Mouse (Mus musculus) erythroid progenitor cell, adult 5-6 weeks (primary cell): ENCODE results near the gene Gnpat. TPM values are rescaled to one million over a fixed set of nuclear protein-coding genes. Genes with fewer than 3 reads are reported as not detected.

Experiments used
- ATAC-seq: replicated peaks from 2 replicates; pipeline ENCODE4 v1.8.0; 2016; ENCODE audit warnings: moderate number of reproducible peaks, mild to moderate bottlenecking, moderate TSS enrichment, inconsistent platforms; ENCODE audit not compliant: poor library complexity, low FRiP score, severe bottlenecking
- total RNA-seq, 2 experiments: library from RNA; stranded (forward) in 1 of 2; stranded (reverse) in 1 of 2; fragments of 150-400 nt in 1 of 2; fragments of 186-747, 209-891 nt in 1 of 2; gene quantifications; 2 replicates each; pipeline versions ENCODE4 v1.2.3 to v1.2.4; 2015 to 2017; ENCODE audit warnings: low replicate concordance in 2 of 2

Gene Gnpat
- 35.2 and 40.4 TPM in 2 replicates for total RNA-seq (2015; ENCODE audit: low replicate concordance)
- 22.5 and 31.8 TPM in 2 replicates for total RNA-seq (2017; ENCODE audit: low replicate concordance)

DNA sequence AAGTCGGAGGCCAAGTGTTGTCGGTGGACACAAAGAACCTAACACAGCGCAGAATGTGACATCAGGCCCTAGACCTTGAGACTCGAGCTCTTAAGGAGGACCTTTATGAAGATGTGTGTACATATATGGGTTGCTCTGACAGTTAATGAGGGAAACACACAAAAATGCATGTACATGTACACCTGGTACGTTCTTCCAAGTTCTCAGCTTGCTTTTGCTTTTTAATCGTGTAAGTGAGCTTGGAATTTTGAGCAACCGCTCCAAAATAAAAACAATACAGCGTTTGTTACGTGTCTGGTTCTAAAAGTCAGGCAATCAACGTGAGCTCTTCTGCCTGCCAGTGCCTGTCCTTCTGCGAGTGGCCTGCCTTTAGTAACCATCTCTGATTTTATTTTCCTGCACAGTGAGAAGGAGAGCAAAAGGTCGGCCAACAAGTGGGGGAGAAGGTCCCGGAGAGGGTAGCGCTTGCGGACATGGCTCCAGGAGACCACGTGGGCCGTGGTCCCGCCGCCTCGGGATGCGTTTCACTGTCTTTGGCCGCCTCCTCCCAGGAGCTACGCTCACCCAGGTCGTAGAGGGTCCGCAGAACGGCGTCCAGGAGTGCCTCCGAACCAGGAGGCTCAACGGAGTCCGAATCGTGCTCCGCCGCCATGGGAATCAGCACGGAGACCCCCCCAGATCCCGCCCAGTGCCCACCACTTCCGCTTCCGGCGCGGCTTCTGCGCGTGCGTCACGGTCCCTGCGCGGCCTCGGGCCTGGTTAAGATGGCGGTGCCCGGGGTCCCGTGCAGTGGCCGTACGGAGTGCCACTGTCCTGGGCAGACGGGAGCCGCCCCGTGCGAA lies at the start of gene Gnpat, which contains the start of gene 2810004N23Rik:
Gene Gnpat (plus strand): TSS at position 713 of the 842 bp plus-strand sequence.
Gene 2810004N23Rik (minus strand): TSS at position 800 of the 842 bp plus-strand sequence.
- ATAC-seq: peak; percentile 92

DNA sequence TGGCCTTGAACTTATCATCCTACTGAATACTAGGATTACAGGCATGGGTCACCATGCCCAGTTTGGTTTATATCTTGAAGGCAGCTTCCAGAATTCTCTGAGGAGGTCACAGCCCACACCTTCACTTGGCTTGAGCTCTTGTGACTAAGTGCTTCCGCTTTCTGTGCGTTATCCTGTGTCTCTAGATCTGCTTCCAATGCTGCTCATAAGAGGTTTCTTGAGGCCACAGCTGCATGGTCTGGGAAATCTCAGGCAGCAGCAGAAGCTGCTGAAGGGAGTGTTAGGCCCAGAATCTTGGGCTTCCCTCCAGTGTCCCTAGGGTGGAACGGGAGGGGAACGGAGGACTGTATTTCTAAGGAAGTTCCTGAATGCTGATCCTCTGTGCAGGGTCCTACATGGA lies 49.5 kb upstream of the Gnpat start:
- no peak for ATAC-seq

DNA sequence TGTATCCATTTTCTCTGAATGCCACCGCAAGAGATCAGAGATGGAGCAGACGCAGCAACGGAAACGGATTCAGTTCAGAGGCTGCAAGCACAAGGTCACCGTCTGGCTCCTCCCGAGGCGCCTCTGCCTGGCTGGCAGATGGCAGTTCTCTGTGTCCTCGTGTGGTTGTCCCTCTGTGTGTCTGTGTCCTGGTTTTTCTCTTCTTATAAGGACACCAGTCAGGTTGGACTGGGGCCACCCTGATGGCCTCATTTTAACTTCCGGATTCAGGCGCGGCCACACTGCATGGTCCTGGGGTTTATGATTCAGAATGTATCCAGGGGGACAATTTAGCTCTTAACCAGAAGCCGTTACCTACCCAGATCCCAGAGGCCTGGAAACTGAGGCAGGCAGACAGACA lies 47.0 kb upstream of the Gnpat start:
- no peak for ATAC-seq

DNA sequence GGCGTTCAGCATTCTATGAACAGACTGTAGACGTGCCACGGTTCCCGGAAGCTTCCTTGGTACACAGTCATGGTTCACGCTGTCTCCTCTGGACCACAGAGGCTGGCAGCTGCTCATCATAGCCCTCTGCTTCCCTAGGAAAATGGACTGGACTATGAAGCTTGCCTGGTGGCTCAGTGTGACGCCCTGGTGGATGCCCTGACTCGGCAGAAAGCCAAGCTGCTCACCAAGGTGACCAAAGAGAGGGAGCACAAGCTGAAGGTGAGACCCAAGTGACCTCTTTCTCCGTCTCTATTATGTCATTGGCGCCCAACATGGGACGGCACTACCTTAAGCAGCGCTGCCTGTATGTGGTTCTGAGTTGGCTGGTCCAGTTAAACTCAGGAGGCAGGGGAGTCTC lies 46.0 kb upstream of the Gnpat start:
- ATAC-seq: no peak

DNA sequence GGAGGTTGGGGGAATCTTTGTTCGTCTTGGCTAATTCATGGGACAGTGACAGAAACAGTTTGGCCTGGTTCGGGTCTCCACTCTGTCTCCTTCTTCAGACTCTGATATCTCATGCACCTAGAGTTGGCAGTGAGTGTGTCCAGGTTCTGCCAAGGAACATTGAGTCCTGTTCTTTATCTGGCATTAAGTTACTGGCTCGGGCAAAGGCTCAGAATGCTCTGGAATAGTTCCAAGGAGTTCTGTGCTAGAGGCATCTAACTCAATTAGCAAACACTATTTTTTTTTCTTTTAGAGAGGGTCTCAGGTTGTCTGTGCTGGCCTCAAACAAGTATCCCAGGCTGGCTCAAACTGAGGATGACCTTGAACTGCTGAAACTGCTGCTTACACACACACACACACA lies 45.5 kb upstream of the Gnpat start:
- no peak for ATAC-seq

DNA sequence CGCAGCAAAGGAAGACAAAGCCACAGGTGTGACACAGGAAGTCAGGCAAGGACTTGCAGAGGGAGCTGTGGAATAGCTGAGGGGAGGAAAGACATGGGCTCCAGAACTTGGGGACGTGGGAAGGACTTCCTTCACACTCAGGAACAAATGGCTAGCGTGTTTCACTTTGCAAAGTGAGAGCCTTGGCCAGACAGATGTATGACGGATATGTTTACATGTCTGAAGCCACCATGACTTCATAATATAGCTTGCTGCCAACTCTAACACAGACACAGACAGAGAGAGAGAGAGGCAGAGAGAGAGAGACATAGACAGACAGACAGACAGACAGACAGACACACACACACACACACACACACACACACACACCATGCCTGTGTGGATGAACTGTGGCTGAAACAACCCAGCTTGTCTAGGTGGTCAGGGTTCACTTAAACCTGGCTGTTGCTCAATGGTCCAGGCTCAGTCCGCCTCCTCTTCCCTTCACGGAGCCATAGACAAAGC lies 43.2 kb upstream of the Gnpat start:
- ATAC-seq: no peak

DNA sequence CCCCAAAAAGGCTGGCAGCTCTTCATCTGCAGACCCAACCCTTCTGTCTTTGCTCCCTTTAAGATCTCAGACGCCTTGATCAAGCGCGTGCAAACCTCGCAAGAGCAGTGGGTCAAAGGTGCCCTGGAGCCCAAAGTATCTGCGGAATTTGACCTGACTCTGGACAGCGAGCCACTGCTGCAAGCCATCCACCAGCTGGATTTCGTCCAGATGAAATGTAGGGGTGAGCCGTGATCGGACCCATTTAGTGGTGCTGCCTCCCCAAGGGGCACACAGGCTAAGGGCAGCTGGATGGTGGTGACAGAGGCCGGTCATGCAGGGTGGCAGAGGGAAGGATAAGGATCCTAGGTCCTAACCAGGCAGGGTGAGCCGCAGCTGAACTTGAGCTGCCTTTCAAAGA lies 42.7 kb upstream of the Gnpat start:
- ATAC-seq: no peak

DNA sequence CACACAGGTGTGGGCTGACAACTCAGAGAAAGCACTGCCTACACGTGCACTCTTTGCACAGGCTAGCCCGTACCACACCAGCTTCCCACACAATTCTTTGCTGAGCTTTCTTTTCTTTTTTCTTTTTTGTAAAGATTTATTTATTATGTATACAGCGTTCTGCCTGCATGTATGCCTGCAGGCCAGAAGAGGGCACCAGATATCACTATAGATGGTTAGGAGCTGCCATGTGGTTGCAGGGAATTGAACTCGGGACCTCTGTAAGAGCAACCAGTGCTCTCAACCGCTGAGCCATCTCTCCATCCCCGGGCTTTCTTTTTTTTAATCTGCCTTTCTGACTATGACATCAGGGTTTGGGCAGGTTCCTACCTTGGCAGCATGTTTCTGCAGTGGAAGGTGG lies 39.3 kb upstream of the Gnpat start:
- no peak for ATAC-seq

DNA sequence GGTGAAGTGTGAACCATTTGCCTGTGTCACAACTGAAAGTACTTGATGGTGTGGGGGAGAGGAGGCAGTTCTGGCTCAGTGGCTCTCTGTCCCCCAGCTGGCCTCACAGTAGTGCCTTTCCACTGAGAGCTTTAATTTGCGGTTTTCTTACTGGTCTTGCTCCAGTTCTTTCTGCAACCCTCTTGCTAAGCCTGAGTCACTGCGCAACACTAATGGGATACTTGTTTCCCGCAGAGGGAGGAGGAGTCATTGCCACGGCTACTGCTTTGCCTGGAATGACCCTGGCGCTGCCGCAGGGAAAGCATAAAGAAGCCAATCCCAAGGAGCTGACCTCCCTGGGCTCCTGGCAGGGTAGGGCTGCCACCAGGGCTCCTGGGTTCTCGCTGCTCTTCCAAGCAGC lies 36.2 kb upstream of the Gnpat start:
- no peak for ATAC-seq

DNA sequence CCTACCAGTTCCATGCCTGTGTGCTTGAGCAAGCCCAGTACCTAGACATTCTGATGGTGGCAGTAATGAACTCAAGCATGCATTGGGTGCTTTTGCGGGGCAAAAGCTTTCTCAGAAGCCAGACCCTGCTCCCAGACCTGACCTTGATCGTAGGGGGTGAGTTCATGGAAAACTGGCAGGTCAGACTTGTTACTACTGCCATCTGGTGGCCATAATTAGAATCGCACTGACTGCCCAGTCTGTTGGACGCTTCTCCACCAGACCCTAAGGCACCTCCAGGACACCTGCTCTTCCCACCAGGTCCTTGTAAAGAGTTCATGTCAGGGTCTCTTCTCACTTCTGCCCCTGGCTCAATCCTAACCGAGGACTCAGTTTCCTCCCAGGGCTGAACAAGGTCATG lies 35.4 kb upstream of the Gnpat start:
- peak; percentile 43; the same call in 1 of the 2 replicates for ATAC-seq

DNA sequence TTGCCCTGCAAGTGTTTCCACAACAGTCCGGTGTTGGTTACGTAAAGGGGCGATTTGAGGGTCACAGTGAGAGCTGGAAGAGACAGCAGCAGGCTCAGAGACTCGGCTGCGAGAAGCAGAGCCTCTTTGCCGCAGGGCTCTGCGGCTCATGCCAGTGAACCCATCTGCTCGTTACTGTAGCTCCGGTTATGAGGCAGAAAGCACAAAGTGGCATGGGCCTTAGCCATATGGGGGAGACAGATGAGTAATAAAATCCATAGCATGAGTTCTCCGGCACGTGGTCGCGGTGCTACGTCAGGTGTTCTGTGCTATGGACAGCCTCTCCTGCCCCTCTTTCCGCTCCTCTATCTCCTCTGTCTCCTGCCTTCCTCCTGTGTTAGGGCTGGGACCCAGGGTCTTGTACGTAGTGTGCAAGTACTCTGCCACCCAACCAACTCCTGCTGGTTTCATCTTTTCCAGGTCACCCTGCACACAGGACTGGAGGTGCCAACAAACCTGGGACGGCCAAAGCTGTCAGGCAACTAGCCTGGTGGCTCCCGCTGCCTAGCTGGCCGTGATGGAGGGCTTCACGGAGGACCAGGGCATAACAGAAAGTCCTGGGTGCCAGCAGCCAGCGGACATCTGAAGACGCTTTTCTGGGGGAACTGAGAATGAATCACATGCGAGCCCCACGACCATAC lies 34.1 kb upstream of the Gnpat start:
- no peak for ATAC-seq

DNA sequence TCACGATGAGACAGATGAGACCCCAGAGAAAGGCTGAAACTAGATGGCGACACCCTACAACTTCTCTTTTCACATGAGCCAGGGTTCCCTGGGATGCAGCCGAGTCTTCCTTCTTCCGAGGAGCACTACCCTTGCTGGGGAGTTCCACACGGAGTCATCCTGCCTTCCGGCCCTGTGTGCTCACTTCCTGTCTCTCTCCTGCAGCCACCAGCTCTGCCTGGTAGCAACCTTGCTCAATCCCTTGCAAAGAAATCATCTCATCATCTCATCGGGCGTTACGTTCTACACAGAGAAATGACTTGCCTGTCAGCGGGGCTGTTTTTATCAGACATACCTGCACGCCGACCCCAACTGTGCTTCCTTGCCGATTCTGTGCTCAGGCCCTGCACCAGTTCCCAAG lies 32.8 kb upstream of the Gnpat start:
- ATAC-seq: no peak

DNA sequence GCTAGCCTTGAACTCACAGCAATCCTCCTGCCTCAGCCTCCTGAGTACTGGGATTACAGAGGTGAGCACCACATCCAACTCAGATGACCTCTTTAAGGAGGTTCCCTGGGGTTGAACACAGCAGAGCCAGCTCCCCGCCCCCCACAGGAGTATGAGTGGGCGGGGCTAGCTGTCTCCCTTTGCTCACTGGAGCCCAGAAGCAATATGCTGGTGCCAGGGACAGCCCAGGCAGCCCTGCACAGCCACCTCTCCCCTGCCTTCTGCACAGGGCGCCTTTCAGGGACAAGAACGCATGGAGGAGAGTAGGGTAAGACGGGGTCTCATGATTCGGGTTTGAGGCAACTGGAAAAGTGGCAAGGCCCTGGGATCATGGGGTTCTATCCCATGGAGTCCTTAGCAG lies 31.3 kb upstream of the Gnpat start:
- ATAC-seq: no peak

DNA sequence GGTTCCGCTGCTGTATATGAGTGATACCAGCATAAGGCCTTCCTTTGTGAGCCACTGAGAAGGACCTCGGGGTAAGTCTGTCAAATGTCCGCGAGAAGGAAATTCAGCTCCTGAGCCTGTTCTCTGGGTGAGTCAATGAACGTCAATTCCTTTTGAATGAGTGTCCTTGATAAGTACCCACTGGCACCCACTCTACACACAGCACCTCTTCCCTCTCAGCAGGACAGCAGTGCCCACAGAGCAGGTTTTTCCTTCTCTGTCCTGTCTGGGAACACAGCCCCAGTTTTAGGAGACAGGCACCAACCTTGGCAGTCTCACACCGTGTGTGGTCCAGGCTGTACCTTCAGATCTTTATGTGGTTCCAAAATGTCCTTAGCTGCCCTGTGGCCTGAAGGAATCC lies 30.9 kb upstream of the Gnpat start:
- ATAC-seq: no peak

DNA sequence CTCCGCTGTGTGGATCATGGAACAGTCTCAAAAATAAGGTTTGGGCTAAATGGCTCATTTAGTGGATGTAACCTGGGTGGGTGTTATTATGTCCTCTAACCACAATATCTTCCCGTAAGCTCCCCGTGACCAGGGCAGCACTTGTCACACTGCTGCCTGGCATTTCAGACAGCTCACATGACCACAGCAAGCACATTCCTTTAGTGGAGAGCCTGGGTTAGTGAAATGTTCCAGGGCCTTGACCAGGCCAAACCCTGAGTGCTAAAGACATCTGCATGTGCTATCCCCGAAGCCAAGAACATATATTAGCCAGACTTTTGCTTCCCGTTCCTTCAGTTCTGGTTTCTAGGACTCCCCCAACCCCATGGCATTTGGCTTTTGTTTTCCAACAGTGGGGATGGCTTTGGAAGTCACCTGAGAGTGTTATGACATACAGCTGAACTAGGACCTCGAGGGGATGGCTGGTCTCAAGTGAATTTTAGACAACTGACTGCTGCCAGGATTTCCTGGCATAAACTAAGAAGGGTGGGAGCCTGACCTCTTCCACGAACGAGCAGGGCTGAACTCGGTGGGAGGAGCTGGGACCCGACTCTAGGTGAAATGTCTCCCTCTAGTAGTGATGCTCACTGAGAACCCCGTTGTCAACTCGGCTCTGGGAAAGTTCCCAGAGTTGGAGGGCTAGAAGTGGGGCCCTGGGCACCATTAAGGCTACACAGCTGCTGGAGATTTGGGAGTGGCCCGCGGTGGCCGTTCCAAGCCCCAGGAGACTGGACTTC lies 29.2 kb upstream of the Gnpat start:
- no peak for ATAC-seq

DNA sequence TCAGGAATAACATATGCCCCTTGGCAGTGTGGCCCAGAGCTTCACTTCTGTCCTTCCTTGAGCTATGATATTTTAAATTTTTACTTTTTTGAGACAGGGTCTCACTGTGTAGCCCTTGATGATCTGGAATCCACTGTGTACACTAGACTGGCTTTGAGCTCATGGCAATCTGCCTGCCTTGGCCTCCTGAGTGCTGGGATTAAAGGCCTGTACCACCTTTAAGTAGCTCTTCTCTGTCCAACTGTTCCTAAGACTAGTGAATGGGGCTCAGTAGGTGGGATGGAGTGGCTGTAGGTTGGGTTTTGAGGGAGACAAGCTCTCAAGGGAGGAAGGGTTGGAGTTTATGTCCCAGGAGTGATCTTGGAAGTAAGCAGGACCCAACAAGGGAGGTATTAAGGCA lies 27.0 kb upstream of the Gnpat start:
- no peak for ATAC-seq

DNA sequence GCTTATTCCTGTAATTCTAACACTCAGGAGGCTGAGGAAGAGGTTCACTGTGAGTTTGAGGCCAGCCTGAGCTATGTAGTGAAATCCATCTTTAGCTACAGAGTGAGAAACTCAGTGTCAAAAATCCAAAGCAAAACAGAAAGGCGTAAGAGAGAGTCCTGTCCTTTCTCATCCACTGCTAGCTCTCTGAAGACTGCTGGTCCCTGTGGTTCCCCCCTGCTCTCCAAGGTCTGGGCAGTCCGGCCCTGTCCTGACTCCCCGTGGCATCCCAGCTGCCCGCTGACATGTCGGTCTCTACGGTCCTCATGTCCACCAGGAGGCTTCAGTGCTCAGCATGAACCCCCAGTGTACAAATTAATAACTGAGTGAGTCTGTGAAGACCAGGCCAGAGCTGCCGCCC lies 26.6 kb upstream of the Gnpat start:
- ATAC-seq: no peak

DNA sequence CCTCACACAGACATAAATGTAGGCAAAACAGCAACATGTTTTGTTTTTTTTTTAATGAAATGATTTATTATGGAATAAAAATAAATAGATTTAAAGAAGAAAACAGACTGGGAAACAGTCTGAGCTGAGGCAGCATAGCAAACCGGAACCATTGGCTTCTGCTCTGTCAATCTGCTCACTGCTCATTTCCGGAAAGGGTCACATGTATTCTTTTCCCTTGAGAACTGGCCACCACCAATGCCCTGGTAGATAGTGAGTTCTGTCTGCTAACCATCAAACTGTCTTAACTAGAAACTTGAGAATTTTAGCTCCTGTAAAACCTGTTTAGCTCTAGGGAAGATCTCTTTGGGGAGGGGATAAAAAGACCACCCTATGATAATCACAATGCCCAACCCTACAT lies 25.9 kb upstream of the Gnpat start:
- no peak for ATAC-seq

DNA sequence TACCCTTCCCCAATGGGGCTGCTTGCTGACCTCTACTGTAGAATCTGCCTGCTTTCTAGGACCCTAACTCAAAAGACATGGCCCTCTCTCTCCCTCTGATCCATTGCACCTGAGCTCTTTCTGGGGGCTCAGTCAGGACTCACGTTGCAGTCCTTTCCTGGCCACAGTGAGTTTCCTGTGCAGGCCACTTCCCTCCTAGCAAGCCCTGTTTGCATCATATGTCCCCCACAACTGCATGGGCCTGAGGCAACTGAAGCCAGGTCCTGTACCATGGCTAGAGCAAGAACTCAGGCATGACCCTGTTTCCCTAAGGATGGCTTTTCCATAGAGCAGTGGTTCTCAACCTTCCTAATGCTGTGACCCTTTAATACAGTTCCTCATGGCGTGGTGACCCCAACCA lies 24.9 kb upstream of the Gnpat start:
- ATAC-seq: no peak

DNA sequence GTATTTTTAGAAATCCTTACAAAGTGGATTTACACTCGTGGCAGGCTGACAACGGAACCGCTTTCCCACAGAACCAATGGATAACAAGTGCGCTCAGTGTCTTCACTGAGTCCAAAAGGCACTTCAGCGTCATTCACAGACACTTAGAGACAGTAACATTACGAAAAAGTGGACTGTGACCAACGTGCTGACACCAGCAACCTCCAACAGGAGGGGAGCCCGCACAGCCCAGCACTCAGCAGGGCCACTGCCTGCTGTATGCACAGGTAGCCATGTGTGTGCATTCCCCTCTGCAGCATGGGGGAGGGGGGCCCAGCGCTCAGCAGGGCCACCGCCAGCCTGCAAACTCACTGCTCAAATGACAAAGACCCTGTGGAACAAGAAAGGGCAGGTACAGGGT lies 23.5 kb upstream of the Gnpat start:
- ATAC-seq: no peak
